Mouse (Mus musculus): ENCODE results near the gene 4933411K16Rik. TPM values are rescaled to one million over a fixed set of nuclear protein-coding genes. Genes with fewer than 3 reads are reported as not detected.

Gene 4933411K16Rik
- polyA plus RNA-seq, 1 experiment, result not detected

DNA sequence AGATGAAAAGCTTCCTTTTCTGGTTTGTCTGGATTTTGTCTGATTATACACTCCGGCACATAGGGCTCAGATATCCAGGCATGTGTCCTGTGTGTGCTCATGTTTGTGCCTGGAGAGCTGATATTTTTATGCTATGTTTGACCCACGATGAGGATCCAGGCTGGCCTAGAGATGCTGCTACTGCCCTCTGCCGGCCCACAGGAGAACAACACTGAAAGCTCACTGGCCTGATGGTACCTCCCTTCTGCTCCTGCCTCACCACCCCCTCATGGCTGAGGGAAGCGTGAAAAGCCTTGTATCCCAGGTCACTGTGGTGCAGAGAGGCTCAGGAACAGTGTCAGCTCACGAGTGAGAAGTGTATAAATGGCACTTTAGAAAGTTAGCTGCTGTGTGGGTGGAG lies 25.9 kb upstream of the 4933411K16Rik start:
- TF ChIP-seq CTCF (IDR thresholded peaks at IDR 0.05; ENCODE audit: control insufficient read depth, insufficient read depth, low read length) (peak; percentile 99), POLR2A (IDR thresholded peaks at IDR 0.05; ENCODE audit: borderline replicate concordance, control insufficient read depth, low read depth, low read length) (no peak)
- no peak overlapping the region for H3K27ac ChIP-seq (ENCODE audit: control insufficient read depth, insufficient read depth, low read depth, low read length, poor library complexity)
- H3K4me3 ChIP-seq (replicated peaks; ENCODE audit: control insufficient read depth, low read depth, low read length), result no peak overlapping the region
- H3K4me1 ChIP-seq (ENCODE audit: control insufficient read depth, insufficient read depth, low read length), result no peaks in the 10 kb centered on the region; the same call in 1 of the 2 replicates
- WGBS, result 6% methylated on average over 5 of the region's 5 CpGs

GRCm38 (mm10) chr19:42031112-42031511 lies 20.9 kb upstream of the 4933411K16Rik start:
- no peak overlapping the region for H3K4me3 ChIP-seq (replicated peaks; ENCODE audit: control insufficient read depth, low read depth, low read length)
- WGBS, result 88% methylated on average over 5 of the region's 5 CpGs
- no peak overlapping the region for H3K27ac ChIP-seq (ENCODE audit: control insufficient read depth, insufficient read depth, low read depth, low read length, poor library complexity)
- no peak for TF ChIP-seq CTCF (IDR thresholded peaks at IDR 0.05; ENCODE audit: control insufficient read depth, insufficient read depth, low read length)
- no peak for TF ChIP-seq POLR2A (IDR thresholded peaks at IDR 0.05; ENCODE audit: borderline replicate concordance, control insufficient read depth, low read depth, low read length)
- no peaks in the 10 kb centered on the region for H3K4me1 ChIP-seq (ENCODE audit: control insufficient read depth, insufficient read depth, low read length)

GRCm38 (mm10) chr19:42033611-42034010 lies 18.4 kb upstream of the 4933411K16Rik start:
- Histone ChIP-seq H3K4me1 (ENCODE audit: control insufficient read depth, insufficient read depth, low read length) (no peaks in the 10 kb centered on the region), H3K4me3 (replicated peaks; ENCODE audit: control insufficient read depth, low read depth, low read length) (no peak overlapping the region), H3K27ac (ENCODE audit: control insufficient read depth, insufficient read depth, low read depth, low read length, poor library complexity) (no peak overlapping the region)
- WGBS, result 84% methylated on average over 14 of the region's 14 CpGs
- TF ChIP-seq CTCF (IDR thresholded peaks at IDR 0.05; ENCODE audit: control insufficient read depth, insufficient read depth, low read length), result no peak
- no peak for TF ChIP-seq POLR2A (IDR thresholded peaks at IDR 0.05; ENCODE audit: borderline replicate concordance, control insufficient read depth, low read depth, low read length)

GRCm38 (mm10) chr19:42034146-42034775 lies 17.8 kb upstream of the 4933411K16Rik start:
- TF ChIP-seq POLR2A (IDR thresholded peaks at IDR 0.05; ENCODE audit: borderline replicate concordance, control insufficient read depth, low read depth, low read length) (no peak), CTCF (IDR thresholded peaks at IDR 0.05; ENCODE audit: control insufficient read depth, insufficient read depth, low read length) (no peak)

GRCm38 (mm10) chr19:42034881-42035455 lies 17.1 kb upstream of the 4933411K16Rik start:
- no peak overlapping the region for H3K4me3 ChIP-seq (replicated peaks; ENCODE audit: control insufficient read depth, low read depth, low read length)
- no peaks in the 10 kb centered on the region for H3K4me1 ChIP-seq (ENCODE audit: control insufficient read depth, insufficient read depth, low read length)
- H3K27ac ChIP-seq (ENCODE audit: control insufficient read depth, insufficient read depth, low read depth, low read length, poor library complexity), result no peak overlapping the region
- 67% methylated on average over 11 of the region's 11 CpGs for WGBS
- TF ChIP-seq POLR2A (IDR thresholded peaks at IDR 0.05; ENCODE audit: borderline replicate concordance, control insufficient read depth, low read depth, low read length) (no peak), CTCF (IDR thresholded peaks at IDR 0.05; ENCODE audit: control insufficient read depth, insufficient read depth, low read length) (no peak)

More at GRCm38 (mm10) chr19:42034146-42034775, 17.8 kb upstream of the 4933411K16Rik start:
- H3K4me3 ChIP-seq (replicated peaks; ENCODE audit: control insufficient read depth, low read depth, low read length), result no peak overlapping the region
- WGBS, result 56% methylated on average over 9 of the region's 9 CpGs
- H3K27ac ChIP-seq (ENCODE audit: control insufficient read depth, insufficient read depth, low read depth, low read length, poor library complexity), result no peak overlapping the region
- H3K4me1 ChIP-seq (ENCODE audit: control insufficient read depth, insufficient read depth, low read length), result no peaks in the 10 kb centered on the region

GRCm38 (mm10) chr19:42035456-42036248 lies 16.4 kb upstream of the 4933411K16Rik start, which contains the start of gene Ankrd2:
Gene Ankrd2, plus strand, starts transcription at chr19:42036000.
- TF ChIP-seq POLR2A (IDR thresholded peaks at IDR 0.05; ENCODE audit: borderline replicate concordance, control insufficient read depth, low read depth, low read length) (no peak), CTCF (IDR thresholded peaks at IDR 0.05; ENCODE audit: control insufficient read depth, insufficient read depth, low read length) (peak; percentile 80)
- Histone ChIP-seq H3K4me1 (ENCODE audit: control insufficient read depth, insufficient read depth, low read length) (no peaks in the 10 kb centered on the region), H3K27ac (ENCODE audit: control insufficient read depth, insufficient read depth, low read depth, low read length, poor library complexity) (no peak within 1 kb of the TSS; the same call in 1 of the 2 replicates), H3K4me3 (replicated peaks; ENCODE audit: control insufficient read depth, low read depth, low read length) (no peak within 1 kb of the TSS)
- 62% methylated on average over 19 of the region's 19 CpGs for WGBS

DNA sequence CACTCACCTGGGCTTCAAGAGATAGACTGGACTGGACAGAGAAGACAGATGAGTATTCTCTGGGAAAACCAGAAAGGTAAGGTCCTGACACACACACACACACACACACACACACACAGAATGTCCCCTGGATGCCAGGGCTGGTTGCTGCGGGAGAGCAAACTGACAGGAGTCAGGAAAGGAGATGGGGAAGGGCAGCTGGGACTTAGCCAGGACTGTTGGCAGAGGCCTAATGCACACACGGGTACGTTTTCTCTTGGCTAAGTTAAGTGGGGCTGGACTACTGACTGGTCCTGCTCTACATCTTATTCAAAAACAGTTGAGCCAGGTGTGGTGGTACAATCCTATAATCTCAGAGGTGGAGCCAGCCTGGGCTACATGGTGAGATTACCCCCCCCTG lies 15.7 kb upstream of the 4933411K16Rik start:
- Histone ChIP-seq H3K4me3 (replicated peaks; ENCODE audit: control insufficient read depth, low read depth, low read length) (no peak overlapping the region), H3K4me1 (ENCODE audit: control insufficient read depth, insufficient read depth, low read length) (no peaks in the 10 kb centered on the region), H3K27ac (ENCODE audit: control insufficient read depth, insufficient read depth, low read depth, low read length, poor library complexity) (no peak overlapping the region)
- WGBS, result 91% methylated on average over 3 of the region's 3 CpGs
- TF ChIP-seq POLR2A (IDR thresholded peaks at IDR 0.05; ENCODE audit: borderline replicate concordance, control insufficient read depth, low read depth, low read length), result no peak
- TF ChIP-seq CTCF (IDR thresholded peaks at IDR 0.05; ENCODE audit: control insufficient read depth, insufficient read depth, low read length), result no peak

DNA sequence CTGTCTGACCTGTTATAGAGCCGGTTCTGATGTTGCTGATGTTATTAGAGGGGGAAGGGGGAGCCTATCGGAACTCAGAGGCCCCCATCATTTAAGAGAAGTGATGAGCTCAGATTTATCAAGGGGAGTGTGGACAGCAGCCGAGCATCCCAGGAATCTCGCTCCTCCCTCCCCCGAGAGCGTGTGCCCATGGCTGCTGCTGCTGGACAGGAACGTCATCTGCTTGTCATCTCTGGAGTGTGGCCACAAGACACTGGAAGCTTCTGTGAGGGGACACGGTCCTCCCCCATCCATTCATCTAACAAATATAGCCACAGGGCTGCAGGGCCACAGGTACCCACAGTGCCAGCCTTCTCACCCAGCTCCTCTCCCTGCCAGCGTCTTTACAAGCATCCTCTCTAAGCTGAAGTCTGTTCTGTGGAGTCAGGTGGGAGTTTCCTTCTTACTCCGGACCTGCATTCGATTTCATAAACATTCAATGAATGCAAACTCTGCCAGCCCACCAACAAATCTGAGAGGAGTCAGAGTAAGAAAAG lies 14.8 kb upstream of the 4933411K16Rik start:
- no peaks in the 10 kb centered on the region for H3K4me1 ChIP-seq (ENCODE audit: control insufficient read depth, insufficient read depth, low read length)
- H3K27ac ChIP-seq (ENCODE audit: control insufficient read depth, insufficient read depth, low read depth, low read length, poor library complexity), result no peak overlapping the region
- H3K4me3 ChIP-seq (replicated peaks; ENCODE audit: control insufficient read depth, low read depth, low read length), result no peak overlapping the region
- TF ChIP-seq CTCF (IDR thresholded peaks at IDR 0.05; ENCODE audit: control insufficient read depth, insufficient read depth, low read length) (no peak), POLR2A (IDR thresholded peaks at IDR 0.05; ENCODE audit: borderline replicate concordance, control insufficient read depth, low read depth, low read length) (no peak)
- WGBS, result 75% methylated on average over 11 of the region's 11 CpGs
